Mouse (Mus musculus) cortical plate, adult 2 months (tissue): ENCODE measurements around the gene Cdk5r1.

ENCODE experiments used
- CTCF ChIP-seq: fragments of 200-500 bp; IDR thresholded peaks from 2 replicates; pipeline ENCODE4 v1.5.1; 2011; ENCODE audit warnings: mild to moderate bottlenecking, control low read depth, low read length; ENCODE audit not compliant: insufficient read depth; ENCODE audit errors: extremely low read depth
- POLR2A ChIP-seq: fragments of 200-500 bp; IDR thresholded peaks from 2 replicates; pipeline ENCODE4 v1.6.1; 2011; ENCODE audit warnings: mild to moderate bottlenecking, low read length, control low read depth; ENCODE audit not compliant: insufficient read depth; ENCODE audit errors: extremely low read depth

DNA sequence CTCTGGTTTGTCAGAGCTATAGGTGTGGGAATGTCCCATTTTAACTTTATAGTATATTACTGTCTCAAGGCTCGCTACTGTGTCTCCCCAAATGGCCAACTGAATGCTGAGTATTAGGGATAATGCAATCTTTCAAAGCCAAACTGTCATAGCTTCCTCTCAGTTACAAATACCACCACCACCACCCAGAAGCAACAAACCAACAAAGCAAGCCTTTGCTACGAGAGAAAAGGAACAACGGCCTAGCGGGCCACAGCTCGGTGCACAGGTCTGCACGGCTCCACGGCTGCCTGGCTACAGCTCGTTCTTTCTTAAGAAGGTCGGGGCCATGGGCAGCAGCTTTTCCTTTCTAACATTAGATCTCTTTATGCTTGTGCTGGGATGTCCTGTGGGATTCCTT is 18.0 kb downstream of the Cdk5r1 start:
- TF ChIP-seq POLR2A (no peak), CTCF (no peak)
